ENCODE assay signal across 8 mouse cellular contexts in the genomic region with DNA sequence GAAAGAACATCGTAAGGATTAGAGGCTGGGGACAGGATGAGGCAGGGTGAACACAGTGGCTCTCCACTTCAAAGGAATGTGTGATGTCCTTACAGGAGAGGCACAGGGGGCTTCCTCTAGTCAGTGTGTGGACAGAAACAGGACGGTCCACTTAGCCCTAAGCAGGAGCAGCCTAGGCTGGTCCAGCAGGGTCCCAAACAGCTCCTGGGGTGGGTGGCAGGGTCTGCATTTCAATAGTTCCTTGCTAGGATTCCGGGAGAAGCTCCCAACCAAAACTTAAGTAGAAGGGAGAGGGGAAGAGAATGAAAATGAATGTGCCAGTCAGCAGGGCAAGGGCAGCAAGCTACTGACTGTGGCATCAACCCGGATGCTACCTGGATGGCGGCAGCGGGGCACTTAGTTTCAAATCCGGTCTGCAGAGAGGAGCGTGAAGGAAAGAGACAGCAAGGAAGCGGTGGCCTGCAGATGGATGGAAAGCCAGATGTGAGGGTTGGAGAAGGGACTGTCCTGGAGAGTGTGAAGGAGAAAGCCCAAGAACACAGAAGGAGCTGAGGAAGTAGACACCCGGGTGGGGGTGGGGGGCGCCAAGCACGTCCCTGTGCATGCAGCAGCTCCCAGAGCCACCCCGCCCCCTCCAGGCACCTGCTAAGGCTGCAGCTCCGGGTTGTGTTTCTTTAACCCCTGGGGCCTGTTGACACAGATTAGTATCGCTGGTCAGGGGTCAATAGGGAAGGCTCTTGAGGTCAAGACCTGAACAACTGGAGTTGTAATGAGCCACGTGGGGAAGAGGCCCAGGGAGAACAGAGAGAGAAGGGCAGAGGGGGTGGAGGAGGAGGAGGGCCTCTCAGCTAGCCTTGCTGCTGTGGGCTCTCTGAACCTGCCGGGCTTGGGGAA. TPM values are rescaled to one million over a fixed set of nuclear protein-coding genes. Genes with fewer than 3 reads are reported as not detected.
DNase-seq lines count a peak whose midpoint lies in the region; ATAC-seq lines count a peak whose summit lies in the region.

No protein-coding gene starts in this region.

- 9% methylated on average over 17 of the region's 17 CpGs for WGBS in heart, embryonic 14.5 days
- WGBS in hindbrain, embryonic 12.5 days: 4% methylated on average over 17 of the region's 17 CpGs
- 26% methylated on average over 17 of the region's 17 CpGs for WGBS in liver, embryonic 15.5 days (ENCODE audit: insufficient replicate concordance)

- no peaks in the 10 kb centered on the region for H3K36me3 ChIP-seq in heart, embryonic 14.5 days (ENCODE audit: control insufficient read depth, insufficient read depth, low read length)
- no peaks in the 10 kb centered on the region for H3K36me3 ChIP-seq in hindbrain, embryonic 12.5 days
- H3K36me3 ChIP-seq in liver, embryonic 15.5 days (replicated peaks): no peaks in the 10 kb centered on the region

- intact Hi-C loops in heart, postnatal 14 days (cut with DNase I): no loop called here

- peak overlapping the region; percentile 15 to 89 for H3K27ac ChIP-seq in heart, embryonic 14.5 days (replicated peaks in 1 of 2; ENCODE audit: control insufficient read depth in 1 of 2, insufficient read depth in 1 of 2, low read depth in 2 of 2, low read length in 2 of 2)
- H3K27ac ChIP-seq in hindbrain, embryonic 12.5 days: peak overlapping the region; percentile 80
- no peak overlapping the region for H3K27ac ChIP-seq in liver, embryonic 15.5 days (replicated peaks)

- H3K9ac ChIP-seq in heart, embryonic 14.5 days (ENCODE audit: low read length): peak overlapping the region; percentile 66
- peak overlapping the region; percentile 53 for H3K9ac ChIP-seq in hindbrain, embryonic 12.5 days
- no peak overlapping the region for H3K9ac ChIP-seq in liver, embryonic 15.5 days

- H3K27me3 ChIP-seq in heart, embryonic 14.5 days (ENCODE audit: control insufficient read depth, insufficient read depth, low read length): no peaks in the 10 kb centered on the region; the same call in 1 of the 2 replicates
- H3K27me3 ChIP-seq in hindbrain, embryonic 12.5 days: peaks cover 100% of the 10 kb centered on the region
- peaks cover 50% of the 10 kb centered on the region for H3K27me3 ChIP-seq in liver, embryonic 15.5 days

- peaks cover 55 to 57% of the 10 kb centered on the region in 2 experiments for H3K4me1 ChIP-seq in heart, embryonic 14.5 days (ENCODE audit: control insufficient read depth in 2 of 2, insufficient read depth in 2 of 2, low read length in 2 of 2)
- H3K4me1 ChIP-seq in hindbrain, embryonic 12.5 days: peaks cover 78% of the 10 kb centered on the region
- peaks cover 61% of the 10 kb centered on the region for H3K4me1 ChIP-seq in liver, embryonic 15.5 days (replicated peaks)

- ATAC-seq in heart, embryonic 14.5 days (ENCODE audit: insufficient number of reproducible peaks, insufficient read depth, low FRiP score, low read depth): no peak
- ATAC-seq in hindbrain, embryonic 12.5 days (ENCODE audit: low FRiP score): no peak
- peak; percentile 43 for ATAC-seq in liver, embryonic 15.5 days (ENCODE audit: insufficient read depth)
- no peak for ATAC-seq in erythroid progenitor cell, adult 5-6 weeks (replicated peaks; ENCODE audit: low FRiP score, poor library complexity, severe bottlenecking)

- no peak for DNase-seq in heart, postnatal 14 days
- DNase-seq in adipocyte (ENCODE audit: low spot score): peak; percentile 65
- DNase-seq in thymus, postnatal 36 days: peak; percentile 41 to 43
- no peak for DNase-seq in ovary, adult 18-20 months (ENCODE audit: low spot score)

- no peak overlapping the region for H3K4me3 ChIP-seq in heart, embryonic 14.5 days (ENCODE audit: control insufficient read depth in 1 of 2, insufficient read depth in 1 of 2, low read depth in 1 of 2, low read length in 2 of 2)
- H3K4me3 ChIP-seq in hindbrain, embryonic 12.5 days: no peak overlapping the region
- no peak overlapping the region for H3K4me3 ChIP-seq in liver, embryonic 15.5 days (replicated peaks)

- peak overlapping the region; percentile 62 for H3K4me2 ChIP-seq in heart, embryonic 14.5 days (ENCODE audit: low read length)
- peak overlapping the region; percentile 27 for H3K4me2 ChIP-seq in hindbrain, embryonic 12.5 days (replicated peaks)
- H3K4me2 ChIP-seq in liver, embryonic 15.5 days: peak overlapping the region; percentile 25

- no peaks in the 10 kb centered on the region for H3K9me3 ChIP-seq in heart, embryonic 14.5 days (ENCODE audit: control insufficient read depth, low read length)
- no peaks in the 10 kb centered on the region for H3K9me3 ChIP-seq in hindbrain, embryonic 12.5 days (replicated peaks)
- H3K9me3 ChIP-seq in liver, embryonic 15.5 days (replicated peaks): no peaks in the 10 kb centered on the region

RNA-seq across cellular contexts. Expression of gene G430095P16Rik, which starts 22.5 kb away (rescaled TPM):
- polyA plus RNA-seq in heart, embryonic 14.5 days (2014; fragmentation: Nextera tagmentation; extraction: Ambion mirVana): 5.2 and 5.9 TPM in 2 replicates
- under 1 TPM; 0.54 to 0.69 TPM for total RNA-seq in heart, postnatal 14 days (2021)
- polyA plus RNA-seq in hindbrain, embryonic 12.5 days (2016; fragmentation: Nextera tagmentation; extraction: Ambion mirVana): 3.0 and 3.6 TPM in 2 replicates
- polyA plus RNA-seq in liver, embryonic 15.5 days (2015; fragmentation: Nextera tagmentation; extraction: Ambion mirVana): 8.1 and 8.7 TPM in 2 replicates
- 12.2 and 21.6 TPM in 2 replicates for total RNA-seq in erythroid progenitor cell, adult 5-6 weeks (2015; ENCODE audit: low replicate concordance)
- 1.1 and 13.2 TPM in 2 replicates for total RNA-seq in erythroid progenitor cell, adult 5-6 weeks (2017; ENCODE audit: low replicate concordance)

RNA-seq across cellular contexts. Expression of gene Lyl1, which starts 44.0 kb away (rescaled TPM):
- 12.1 and 13.7 TPM in 2 replicates for polyA plus RNA-seq in heart, embryonic 14.5 days (2014; fragmentation: Nextera tagmentation; extraction: Ambion mirVana)
- total RNA-seq in heart, postnatal 14 days (2021): 1 to 10 TPM; 5.8 to 6.7 TPM
- polyA plus RNA-seq in hindbrain, embryonic 12.5 days (2016; fragmentation: Nextera tagmentation; extraction: Ambion mirVana): 4.6 and 4.9 TPM in 2 replicates
- 55.3 and 58.3 TPM in 2 replicates for polyA plus RNA-seq in liver, embryonic 15.5 days (2015; fragmentation: Nextera tagmentation; extraction: Ambion mirVana)
- 98.7 and 109 TPM in 2 replicates for total RNA-seq in erythroid progenitor cell, adult 5-6 weeks (2015; ENCODE audit: low replicate concordance)
- 54.7 and 70.5 TPM in 2 replicates for total RNA-seq in erythroid progenitor cell, adult 5-6 weeks (2017; ENCODE audit: low replicate concordance)

RNA-seq across cellular contexts. Expression of gene Nfix, which starts 54.9 kb away (rescaled TPM):
- 16.3 and 16.8 TPM in 2 replicates for polyA plus RNA-seq in heart, embryonic 14.5 days (2014; fragmentation: Nextera tagmentation; extraction: Ambion mirVana)
- 100 to 1,000 TPM; 276 to 280 TPM for total RNA-seq in heart, postnatal 14 days (2021)
- 11.6 and 14.2 TPM in 2 replicates for polyA plus RNA-seq in hindbrain, embryonic 12.5 days (2016; fragmentation: Nextera tagmentation; extraction: Ambion mirVana)
- polyA plus RNA-seq in liver, embryonic 15.5 days (2015; fragmentation: Nextera tagmentation; extraction: Ambion mirVana): 2.1 and 2.8 TPM in 2 replicates
- 53.7 and 76.0 TPM in 2 replicates for total RNA-seq in erythroid progenitor cell, adult 5-6 weeks (2015; ENCODE audit: low replicate concordance)
- 33.6 and 36.8 TPM in 2 replicates for total RNA-seq in erythroid progenitor cell, adult 5-6 weeks (2017; ENCODE audit: low replicate concordance)

RNA-seq across cellular contexts. Expression of gene Nacc1, which starts 57.6 kb away (rescaled TPM):
- polyA plus RNA-seq in heart, embryonic 14.5 days (2014; fragmentation: Nextera tagmentation; extraction: Ambion mirVana): 15.1 and 17.4 TPM in 2 replicates
- 10 to 100 TPM; 35.6 to 40.5 TPM for total RNA-seq in heart, postnatal 14 days (2021)
- 20.9 and 21.3 TPM in 2 replicates for polyA plus RNA-seq in hindbrain, embryonic 12.5 days (2016; fragmentation: Nextera tagmentation; extraction: Ambion mirVana)
- 6.2 and 7.2 TPM in 2 replicates for polyA plus RNA-seq in liver, embryonic 15.5 days (2015; fragmentation: Nextera tagmentation; extraction: Ambion mirVana)
- total RNA-seq in erythroid progenitor cell, adult 5-6 weeks (2015; ENCODE audit: low replicate concordance): 24.3 and 25.6 TPM in 2 replicates
- total RNA-seq in erythroid progenitor cell, adult 5-6 weeks (2017; ENCODE audit: low replicate concordance): 11.8 and 16.9 TPM in 2 replicates

RNA-seq across cellular contexts. Expression of gene Trmt1, which starts 59.2 kb away (rescaled TPM):
- 46.1 and 50.0 TPM in 2 replicates for polyA plus RNA-seq in heart, embryonic 14.5 days (2014; fragmentation: Nextera tagmentation; extraction: Ambion mirVana)
- total RNA-seq in heart, postnatal 14 days (2021): 10 to 100 TPM; 32.5 to 35.2 TPM
- 51.2 and 55.9 TPM in 2 replicates for polyA plus RNA-seq in hindbrain, embryonic 12.5 days (2016; fragmentation: Nextera tagmentation; extraction: Ambion mirVana)
- polyA plus RNA-seq in liver, embryonic 15.5 days (2015; fragmentation: Nextera tagmentation; extraction: Ambion mirVana): 27.9 and 36.1 TPM in 2 replicates
- total RNA-seq in erythroid progenitor cell, adult 5-6 weeks (2015; ENCODE audit: low replicate concordance): 7.9 and 13.4 TPM in 2 replicates
- total RNA-seq in erythroid progenitor cell, adult 5-6 weeks (2017; ENCODE audit: low replicate concordance): 18.4 and 23.1 TPM in 2 replicates

Comparison
In these comparisons a context has a peak if more than half of its experiments do, and no peak if none do; other contexts are left out.
1. DNase-seq: peak in adipocyte (single experiment) and thymus, postnatal 36 days (2 of 2); none in heart, postnatal 14 days (0 of 2) and ovary, adult 18-20 months (single experiment).
2. Peak in every context shown above with its lines, with median percentiles within 50 percentile points of each other: H3K4me2 ChIP-seq.